Mouse (Mus musculus): ENCODE measurements at regions not wholly inside any gene's neighbourhood (a gene's known extent, or its start where the extent isn't known, plus 50 kb on each side); places are given as distances from the start of the nearest gene placed in this dataset.

- H3K27me3 ChIP-seq (ENCODE audit: control insufficient read depth, insufficient read depth, low read length) = no peaks in the 10 kb centered on the region
- H3K36me3 ChIP-seq (replicated peaks; ENCODE audit: control insufficient read depth, insufficient read depth, low read depth, low read length) = no peaks in the 10 kb centered on the region
- DNase-seq (ENCODE audit: low spot score) = no peak
- no peak for ATAC-seq (replicated peaks; ENCODE audit: insufficient number of reproducible peaks, low FRiP score, low TSS enrichment, low read depth)
- H3K9me3 ChIP-seq (replicated peaks; ENCODE audit: control insufficient read depth, low read length) = no peaks in the 10 kb centered on the region
- H3K4me2 ChIP-seq (ENCODE audit: low read depth, low read length) = no peak overlapping the region
- no peak overlapping the region for H3K4me3 ChIP-seq (ENCODE audit: low read depth, low read length)
- no peak overlapping the region for H3K27ac ChIP-seq (replicated peaks; ENCODE audit: low read depth, low read length)
- H3K4me1 ChIP-seq (ENCODE audit: control insufficient read depth, insufficient read depth, low read length) = no peaks in the 10 kb centered on the region
- no peak overlapping the region for H3K9ac ChIP-seq (replicated peaks; ENCODE audit: low read length)
These were observed 1330.5 kb downstream of the Defb40 start for GRCm38 (mm10) chr8:17647559-17647958.

DNA sequence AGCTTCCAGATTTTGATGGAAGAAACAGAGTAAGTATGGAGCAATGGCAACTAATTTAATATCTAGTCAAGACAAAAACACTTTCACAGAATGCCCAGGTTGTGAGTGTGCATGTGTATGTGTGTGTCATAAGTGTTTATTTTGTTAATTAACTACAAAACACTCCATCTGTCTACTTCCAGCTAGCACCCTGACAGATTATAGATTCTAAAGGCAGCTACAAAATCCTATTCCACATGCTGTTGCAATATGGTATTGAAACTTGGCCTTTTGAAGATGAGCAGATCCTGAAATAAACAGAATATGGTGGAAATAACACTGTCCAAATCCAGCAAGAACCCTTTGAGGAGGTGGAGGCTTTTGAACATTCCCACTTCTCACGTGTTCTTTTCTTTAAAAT, 1356.9 kb downstream of the Defb40 start:
- Histone ChIP-seq H3K9ac (replicated peaks; ENCODE audit: low read length) (no peak overlapping the region), H3K4me2 (ENCODE audit: low read depth, low read length) (no peak overlapping the region), H3K36me3 (replicated peaks; ENCODE audit: control insufficient read depth, insufficient read depth, low read depth, low read length) (no peaks in the 10 kb centered on the region), H3K9me3 (replicated peaks; ENCODE audit: control insufficient read depth, low read length) (no peaks in the 10 kb centered on the region), H3K27ac (replicated peaks; ENCODE audit: low read depth, low read length) (no peak overlapping the region), H3K4me1 (ENCODE audit: control insufficient read depth, insufficient read depth, low read length) (no peaks in the 10 kb centered on the region), H3K27me3 (ENCODE audit: control insufficient read depth, insufficient read depth, low read length) (no peaks in the 10 kb centered on the region), H3K4me3 (ENCODE audit: low read depth, low read length) (no peak overlapping the region)
- ATAC-seq (replicated peaks; ENCODE audit: insufficient number of reproducible peaks, low FRiP score, low TSS enrichment, low read depth) = no peak
- WGBS = 50% methylated on average over 1 of the region's 1 CpGs
- no peak for DNase-seq (ENCODE audit: low spot score)

- no peaks in the 10 kb centered on the region for H3K36me3 ChIP-seq (replicated peaks; ENCODE audit: control insufficient read depth, insufficient read depth, low read depth, low read length)
- ATAC-seq (replicated peaks; ENCODE audit: insufficient number of reproducible peaks, low FRiP score, low TSS enrichment, low read depth) = no peak
These were observed 1359.2 kb downstream of the Defb40 start for GRCm38 (mm10) chr8:17618846-17619245.

DNA sequence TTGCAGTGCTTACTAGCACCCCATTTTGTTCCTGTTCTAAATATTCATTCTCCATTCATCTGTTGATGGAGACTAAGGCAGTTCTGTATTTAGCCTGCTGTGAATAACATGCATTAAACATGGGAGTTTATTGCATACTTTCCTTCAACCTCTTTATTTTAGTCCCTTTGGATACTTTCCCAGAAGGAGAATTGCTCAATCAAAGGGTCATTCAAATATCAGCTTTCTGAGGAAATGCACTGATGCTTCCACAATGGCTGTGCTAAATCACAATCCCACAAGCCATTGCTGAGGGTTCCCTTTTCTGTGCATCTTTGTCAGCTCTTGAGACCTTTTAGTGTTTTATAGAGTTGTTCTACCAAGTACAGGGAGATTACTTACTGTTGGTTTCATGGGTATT, 1359.9 kb downstream of the Defb40 start:
- ATAC-seq (replicated peaks; ENCODE audit: insufficient number of reproducible peaks, low FRiP score, low TSS enrichment, low read depth) (no peak), DNase-seq (ENCODE audit: low spot score) (no peak)
- no peak overlapping the region for H3K9ac ChIP-seq (replicated peaks; ENCODE audit: low read length)
- H3K4me1 ChIP-seq (ENCODE audit: control insufficient read depth, insufficient read depth, low read length) = no peaks in the 10 kb centered on the region
- no peaks in the 10 kb centered on the region for H3K27me3 ChIP-seq (ENCODE audit: control insufficient read depth, insufficient read depth, low read length)
- no peak overlapping the region for H3K4me2 ChIP-seq (ENCODE audit: low read depth, low read length)
- H3K9me3 ChIP-seq (replicated peaks; ENCODE audit: control insufficient read depth, low read length) = no peaks in the 10 kb centered on the region
- no peak overlapping the region for H3K27ac ChIP-seq (replicated peaks; ENCODE audit: low read depth, low read length)
- no peaks in the 10 kb centered on the region for H3K36me3 ChIP-seq (replicated peaks; ENCODE audit: control insufficient read depth, insufficient read depth, low read depth, low read length)
- H3K4me3 ChIP-seq (ENCODE audit: low read depth, low read length) = no peak overlapping the region

More at GRCm38 (mm10) chr8:17618846-17619245, 1359.2 kb downstream of the Defb40 start:
- Histone ChIP-seq H3K27me3 (ENCODE audit: control insufficient read depth, insufficient read depth, low read length) (no peaks in the 10 kb centered on the region), H3K4me2 (ENCODE audit: low read depth, low read length) (no peak overlapping the region), H3K9ac (replicated peaks; ENCODE audit: low read length) (no peak overlapping the region), H3K9me3 (replicated peaks; ENCODE audit: control insufficient read depth, low read length) (no peaks in the 10 kb centered on the region), H3K4me3 (ENCODE audit: low read depth, low read length) (no peak overlapping the region), H3K4me1 (ENCODE audit: control insufficient read depth, insufficient read depth, low read length) (no peaks in the 10 kb centered on the region), H3K27ac (replicated peaks; ENCODE audit: low read depth, low read length) (no peak overlapping the region)
- DNase-seq (ENCODE audit: low spot score) = no peak

- H3K36me3 ChIP-seq (replicated peaks; ENCODE audit: control insufficient read depth, insufficient read depth, low read depth, low read length) = no peaks in the 10 kb centered on the region
- 42% methylated on average over 1 of the region's 1 CpGs for WGBS
- H3K4me1 ChIP-seq (ENCODE audit: control insufficient read depth, insufficient read depth, low read length) = no peaks in the 10 kb centered on the region
These were observed 1375.2 kb downstream of the Defb40 start for GRCm38 (mm10) chr8:17602861-17603260.

DNA sequence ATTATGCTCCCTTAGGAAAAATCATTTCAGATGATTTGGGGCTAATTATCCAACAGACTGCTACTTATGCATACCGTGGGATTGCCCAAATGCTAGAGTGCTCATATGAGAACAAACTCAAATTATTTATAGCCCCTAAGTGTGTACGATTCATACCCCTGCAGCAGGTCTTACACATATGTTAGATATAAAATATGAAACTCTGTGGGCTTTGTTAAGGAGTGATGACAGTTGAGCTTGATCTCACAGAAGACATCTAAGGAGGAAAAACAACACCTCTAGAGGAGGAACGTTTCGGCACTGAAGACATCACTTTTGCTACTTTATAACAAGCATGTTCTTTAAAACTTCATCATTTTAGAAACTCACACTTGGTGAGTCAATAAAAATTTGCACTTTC, 1379.3 kb downstream of the Defb40 start:
- DNase-seq (ENCODE audit: low spot score) = no peak
- no peak for ATAC-seq (replicated peaks; ENCODE audit: insufficient number of reproducible peaks, low FRiP score, low TSS enrichment, low read depth)
- H3K4me1 ChIP-seq (ENCODE audit: control insufficient read depth, insufficient read depth, low read length) = no peaks in the 10 kb centered on the region
- H3K9ac ChIP-seq (replicated peaks; ENCODE audit: low read length) = no peak overlapping the region
- H3K27me3 ChIP-seq (ENCODE audit: control insufficient read depth, insufficient read depth, low read length) = no peaks in the 10 kb centered on the region
- no peaks in the 10 kb centered on the region for H3K9me3 ChIP-seq (replicated peaks; ENCODE audit: control insufficient read depth, low read length)
- no peak overlapping the region for H3K4me3 ChIP-seq (ENCODE audit: low read depth, low read length)
- no peaks in the 10 kb centered on the region for H3K36me3 ChIP-seq (replicated peaks; ENCODE audit: control insufficient read depth, insufficient read depth, low read depth, low read length)
- WGBS = 82% methylated on average over 4 of the region's 4 CpGs
- H3K27ac ChIP-seq (replicated peaks; ENCODE audit: low read depth, low read length) = no peak overlapping the region
- no peak overlapping the region for H3K4me2 ChIP-seq (ENCODE audit: low read depth, low read length)

More at GRCm38 (mm10) chr8:17602861-17603260, 1375.2 kb downstream of the Defb40 start:
- ATAC-seq (replicated peaks; ENCODE audit: insufficient number of reproducible peaks, low FRiP score, low TSS enrichment, low read depth) = no peak
- Histone ChIP-seq H3K4me3 (ENCODE audit: low read depth, low read length) (no peak overlapping the region), H3K9ac (replicated peaks; ENCODE audit: low read length) (no peak overlapping the region), H3K27ac (replicated peaks; ENCODE audit: low read depth, low read length) (no peak overlapping the region), H3K9me3 (replicated peaks; ENCODE audit: control insufficient read depth, low read length) (no peaks in the 10 kb centered on the region), H3K27me3 (ENCODE audit: control insufficient read depth, insufficient read depth, low read length) (no peaks in the 10 kb centered on the region), H3K4me2 (ENCODE audit: low read depth, low read length) (no peak overlapping the region)
- DNase-seq (ENCODE audit: low spot score) = no peak

DNA sequence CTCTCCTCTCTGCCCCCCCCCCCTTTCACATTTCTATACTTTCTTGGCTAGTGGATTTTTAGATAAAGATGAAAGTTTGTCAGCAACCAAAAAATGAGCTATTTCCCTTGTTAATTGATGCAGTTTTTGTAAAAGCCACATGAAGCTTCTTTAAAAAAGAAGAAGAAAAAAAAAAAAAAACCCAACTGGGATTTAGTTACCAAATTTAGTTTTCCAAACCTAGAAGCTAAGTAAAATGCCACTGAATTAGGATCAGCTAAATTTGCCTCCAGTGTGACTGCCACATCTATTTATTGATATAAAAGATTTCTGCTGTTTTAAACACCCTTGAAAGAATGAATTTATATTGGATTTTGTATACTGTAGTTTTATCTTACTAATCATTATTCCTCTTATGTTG, 1381.5 kb downstream of the Defb40 start:
- Histone ChIP-seq H3K9ac (replicated peaks; ENCODE audit: low read length) (no peak overlapping the region), H3K4me3 (ENCODE audit: low read depth, low read length) (no peak overlapping the region), H3K36me3 (replicated peaks; ENCODE audit: control insufficient read depth, insufficient read depth, low read depth, low read length) (no peaks in the 10 kb centered on the region), H3K27ac (replicated peaks; ENCODE audit: low read depth, low read length) (no peak overlapping the region), H3K9me3 (replicated peaks; ENCODE audit: control insufficient read depth, low read length) (no peaks in the 10 kb centered on the region), H3K4me2 (ENCODE audit: low read depth, low read length) (no peak overlapping the region), H3K27me3 (ENCODE audit: control insufficient read depth, insufficient read depth, low read length) (no peaks in the 10 kb centered on the region), H3K4me1 (ENCODE audit: control insufficient read depth, insufficient read depth, low read length) (no peaks in the 10 kb centered on the region)
- DNase-seq (ENCODE audit: low spot score) (no peak), ATAC-seq (replicated peaks; ENCODE audit: insufficient number of reproducible peaks, low FRiP score, low TSS enrichment, low read depth) (no peak)

- Histone ChIP-seq H3K27ac (replicated peaks; ENCODE audit: low read depth, low read length) (no peak overlapping the region), H3K36me3 (replicated peaks; ENCODE audit: control insufficient read depth, insufficient read depth, low read depth, low read length) (no peaks in the 10 kb centered on the region), H3K27me3 (ENCODE audit: control insufficient read depth, insufficient read depth, low read length) (no peaks in the 10 kb centered on the region), H3K4me3 (ENCODE audit: low read depth, low read length) (no peak overlapping the region), H3K9me3 (replicated peaks; ENCODE audit: control insufficient read depth, low read length) (no peaks in the 10 kb centered on the region), H3K4me2 (ENCODE audit: low read depth, low read length) (no peak overlapping the region), H3K4me1 (ENCODE audit: control insufficient read depth, insufficient read depth, low read length) (no peaks in the 10 kb centered on the region), H3K9ac (replicated peaks; ENCODE audit: low read length) (no peak overlapping the region)
- DNase-seq (ENCODE audit: low spot score) (no peak), ATAC-seq (replicated peaks; ENCODE audit: insufficient number of reproducible peaks, low FRiP score, low TSS enrichment, low read depth) (no peak)
- WGBS = 44% methylated on average over 1 of the region's 1 CpGs
These were observed 1383.4 kb downstream of the Defb40 start for GRCm38 (mm10) chr8:17594607-17595006.

GRCm38 (mm10) chr8:17590135-17590534, 1387.9 kb downstream of the Defb40 start:
- H3K36me3 ChIP-seq (replicated peaks; ENCODE audit: control insufficient read depth, insufficient read depth, low read depth, low read length) = no peaks in the 10 kb centered on the region
- H3K27ac ChIP-seq (replicated peaks; ENCODE audit: low read depth, low read length) = no peak overlapping the region
- no peak for DNase-seq (ENCODE audit: low spot score)
- H3K9me3 ChIP-seq (replicated peaks; ENCODE audit: control insufficient read depth, low read length) = no peaks in the 10 kb centered on the region
- ATAC-seq (replicated peaks; ENCODE audit: insufficient number of reproducible peaks, low FRiP score, low TSS enrichment, low read depth) = no peak
- 48% methylated on average over 3 of the region's 3 CpGs for WGBS
- H3K9ac ChIP-seq (replicated peaks; ENCODE audit: low read length) = no peak overlapping the region
- no peaks in the 10 kb centered on the region for H3K4me1 ChIP-seq (ENCODE audit: control insufficient read depth, insufficient read depth, low read length)
- H3K4me3 ChIP-seq (ENCODE audit: low read depth, low read length) = no peak overlapping the region
- H3K27me3 ChIP-seq (ENCODE audit: control insufficient read depth, insufficient read depth, low read length) = no peaks in the 10 kb centered on the region
- H3K4me2 ChIP-seq (ENCODE audit: low read depth, low read length) = no peak overlapping the region
